Mouse (Mus musculus): ENCODE data around the gene Slc44a2. TPM values are rescaled to one million over a fixed set of nuclear protein-coding genes. Genes with fewer than 3 reads are reported as not detected.

Gene Slc44a2
- polyA plus RNA-seq, 1 experiment from 2014 or later: 14.4 TPM

- no peaks in the 10 kb centered on the region for H3K36me3 ChIP-seq (replicated peaks; ENCODE audit: insufficient read depth, low read length)
- no peak for TF ChIP-seq CTCF (IDR thresholded peaks at IDR 0.05; ENCODE audit: low read depth)
- TF ChIP-seq EP300 (IDR thresholded peaks at IDR 0.05; ENCODE audit: low read depth): no peak
- H3K4me1 ChIP-seq (ENCODE audit: insufficient read depth): peaks cover 32% of the 10 kb centered on the region
- H3K27me3 ChIP-seq (ENCODE audit: insufficient read depth, low read length): no peaks in the 10 kb centered on the region
- no peak overlapping the region for H3K9ac ChIP-seq (replicated peaks)
- peak overlapping the region; percentile 22; the same call in 1 of the 2 replicates for H3K27ac ChIP-seq (ENCODE audit: low read depth)
- H3K9me3 ChIP-seq (ENCODE audit: low read length): no peaks in the 10 kb centered on the region
- H3K4me2 ChIP-seq (ENCODE audit: low read depth, low read length): no peak overlapping the region
- DNase-seq (no peak), ATAC-seq (no peak)
- no peak overlapping the region for H3K4me3 ChIP-seq (ENCODE audit: low read depth, low read length)
- WGBS (ENCODE audit: insufficient replicate concordance): 41% methylated on average over 9 of the region's 9 CpGs
Observed at GRCm38 (mm10) chr9:21332161-21333061, 11.9 kb downstream of the Slc44a2 start.

- DNase-seq: no peak
- ATAC-seq: no peak
- no peak overlapping the region for H3K27ac ChIP-seq (ENCODE audit: low read depth)
- no peak overlapping the region for H3K4me3 ChIP-seq (ENCODE audit: low read depth, low read length)
- 77% methylated on average over 1 of the region's 1 CpGs for WGBS (ENCODE audit: insufficient replicate concordance)
- peaks cover 22% of the 10 kb centered on the region for H3K4me1 ChIP-seq (ENCODE audit: insufficient read depth)
- H3K36me3 ChIP-seq (replicated peaks; ENCODE audit: insufficient read depth, low read length): no peaks in the 10 kb centered on the region
- no peak overlapping the region for H3K4me2 ChIP-seq (ENCODE audit: low read depth, low read length)
- H3K9ac ChIP-seq (replicated peaks): no peak overlapping the region
- H3K9me3 ChIP-seq (ENCODE audit: low read length): no peaks in the 10 kb centered on the region
- TF ChIP-seq EP300 (IDR thresholded peaks at IDR 0.05; ENCODE audit: low read depth) (no peak), CTCF (IDR thresholded peaks at IDR 0.05; ENCODE audit: low read depth) (no peak)
- H3K27me3 ChIP-seq (ENCODE audit: insufficient read depth, low read length): no peaks in the 10 kb centered on the region
Observed at GRCm38 (mm10) chr9:21333523-21333922, 13.0 kb downstream of the Slc44a2 start.

GRCm38 (mm10) chr9:21334747-21335146, 14.2 kb downstream of the Slc44a2 start:
- DNase-seq: no peak
- no peaks in the 10 kb centered on the region for H3K27me3 ChIP-seq (ENCODE audit: insufficient read depth, low read length)
- H3K4me1 ChIP-seq (ENCODE audit: insufficient read depth): peaks cover 16% of the 10 kb centered on the region
- no peak overlapping the region for H3K4me2 ChIP-seq (ENCODE audit: low read depth, low read length)
- TF ChIP-seq CTCF (IDR thresholded peaks at IDR 0.05; ENCODE audit: low read depth) (no peak), EP300 (IDR thresholded peaks at IDR 0.05; ENCODE audit: low read depth) (no peak)
- H3K27ac ChIP-seq (ENCODE audit: low read depth): no peak overlapping the region
- H3K9ac ChIP-seq (replicated peaks): no peak overlapping the region
- no peaks in the 10 kb centered on the region for H3K36me3 ChIP-seq (replicated peaks; ENCODE audit: insufficient read depth, low read length)
- no peak overlapping the region for H3K4me3 ChIP-seq (ENCODE audit: low read depth, low read length)
- ATAC-seq: no peak
- H3K9me3 ChIP-seq (ENCODE audit: low read length): no peaks in the 10 kb centered on the region

GRCm38 (mm10) chr9:21335391-21335790, 14.9 kb downstream of the Slc44a2 start:
- TF ChIP-seq CTCF (IDR thresholded peaks at IDR 0.05; ENCODE audit: low read depth) (no peak), EP300 (IDR thresholded peaks at IDR 0.05; ENCODE audit: low read depth) (no peak)
- no peaks in the 10 kb centered on the region for H3K27me3 ChIP-seq (ENCODE audit: insufficient read depth, low read length)
- H3K9me3 ChIP-seq (ENCODE audit: low read length): no peaks in the 10 kb centered on the region
- no peak for DNase-seq
- peaks cover 11% of the 10 kb centered on the region for H3K4me1 ChIP-seq (ENCODE audit: insufficient read depth)
- 68% methylated on average over 4 of the region's 4 CpGs for WGBS (ENCODE audit: insufficient replicate concordance)
- H3K27ac ChIP-seq (ENCODE audit: low read depth): no peak overlapping the region
- no peak overlapping the region for H3K9ac ChIP-seq (replicated peaks)
- no peak for ATAC-seq
- no peak overlapping the region for H3K4me3 ChIP-seq (ENCODE audit: low read depth, low read length)
- H3K4me2 ChIP-seq (ENCODE audit: low read depth, low read length): no peak overlapping the region
- H3K36me3 ChIP-seq (replicated peaks; ENCODE audit: insufficient read depth, low read length): peaks cover 3% of the 10 kb centered on the region; the same call in 1 of the 2 replicates

- Histone ChIP-seq H3K4me3 (ENCODE audit: low read depth, low read length) (no peak overlapping the region), H3K9ac (replicated peaks) (no peak overlapping the region), H3K27me3 (ENCODE audit: insufficient read depth, low read length) (no peaks in the 10 kb centered on the region), H3K36me3 (replicated peaks; ENCODE audit: insufficient read depth, low read length) (peaks cover 5% of the 10 kb centered on the region; the same call in 1 of the 2 replicates), H3K4me1 (ENCODE audit: insufficient read depth) (peaks cover 11% of the 10 kb centered on the region), H3K4me2 (ENCODE audit: low read depth, low read length) (no peak overlapping the region), H3K27ac (ENCODE audit: low read depth) (no peak overlapping the region), H3K9me3 (ENCODE audit: low read length) (no peaks in the 10 kb centered on the region)
- WGBS (ENCODE audit: insufficient replicate concordance): 85% methylated on average over 8 of the region's 8 CpGs
- DNase-seq: no peak
- ATAC-seq: no peak
- TF ChIP-seq EP300 (IDR thresholded peaks at IDR 0.05; ENCODE audit: low read depth): no peak
- no peak for TF ChIP-seq CTCF (IDR thresholded peaks at IDR 0.05; ENCODE audit: low read depth)
Observed at GRCm38 (mm10) chr9:21336491-21336890, 16.0 kb downstream of the Slc44a2 start.

- no peaks in the 10 kb centered on the region for H3K27me3 ChIP-seq (ENCODE audit: insufficient read depth, low read length)
- DNase-seq: no peak
- no peak overlapping the region for H3K27ac ChIP-seq (ENCODE audit: low read depth)
- no peak overlapping the region for H3K9ac ChIP-seq (replicated peaks)
- peaks cover 7% of the 10 kb centered on the region; the same call in 1 of the 2 replicates for H3K36me3 ChIP-seq (replicated peaks; ENCODE audit: insufficient read depth, low read length)
- H3K4me1 ChIP-seq (ENCODE audit: insufficient read depth): peaks cover 4% of the 10 kb centered on the region
- WGBS (ENCODE audit: insufficient replicate concordance): 62% methylated on average over 19 of the region's 20 CpGs
- no peak overlapping the region for H3K4me2 ChIP-seq (ENCODE audit: low read depth, low read length)
- no peaks in the 10 kb centered on the region for H3K9me3 ChIP-seq (ENCODE audit: low read length)
- TF ChIP-seq CTCF (IDR thresholded peaks at IDR 0.05; ENCODE audit: low read depth): no peak
- TF ChIP-seq EP300 (IDR thresholded peaks at IDR 0.05; ENCODE audit: low read depth): no peak
- ATAC-seq: no peak
- H3K4me3 ChIP-seq (ENCODE audit: low read depth, low read length): no peak overlapping the region
Observed at GRCm38 (mm10) chr9:21337652-21338051, 17.2 kb downstream of the Slc44a2 start.
